Mouse (Mus musculus): Measurements from ENCODE around the gene Nthl1. TPM values are rescaled to one million over a fixed set of nuclear protein-coding genes. Genes with fewer than 3 reads are reported as not detected.

The Nthl1 gene
- 20.0 TPM in 2 replicates for polyA plus RNA-seq (2014; fragmentation: Nextera tagmentation; extraction: Ambion mirVana)

DNA sequence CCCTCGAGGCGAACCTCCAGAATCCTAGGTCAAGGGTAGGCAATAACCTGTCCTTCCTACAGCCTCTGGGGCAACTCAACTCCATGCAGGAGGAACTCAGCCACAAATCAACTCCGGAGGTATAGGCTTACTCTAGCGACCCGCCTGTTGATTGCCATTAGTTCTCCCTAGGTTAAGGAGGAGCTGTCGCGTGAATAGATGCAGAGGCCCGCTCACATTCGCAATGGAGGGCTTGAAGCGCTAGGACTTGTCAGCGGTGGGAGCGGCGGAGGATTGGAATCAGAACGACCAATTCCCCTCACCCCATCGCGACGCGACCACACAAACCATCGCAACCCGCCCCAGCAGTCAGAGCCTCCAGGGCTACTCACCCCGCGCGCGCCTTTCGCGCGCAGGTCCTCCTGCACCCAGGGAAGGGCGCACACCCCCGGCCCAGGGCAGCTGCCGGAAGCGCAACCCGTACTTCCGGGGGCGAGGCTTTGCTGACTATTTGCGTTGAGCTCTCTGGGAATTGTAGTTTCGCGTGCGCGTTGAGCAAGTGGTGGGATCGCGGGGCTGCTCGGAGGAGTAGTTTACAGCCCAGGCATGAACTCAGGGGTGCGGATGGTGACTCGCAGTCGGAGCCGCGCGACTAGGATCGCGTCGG lies at the start of gene Nthl1, which contains the start of gene Tsc2:
Gene Nthl1, plus strand, starts transcription at position 514 of the 646 bp plus-strand sequence.
Gene Tsc2, minus strand, starts transcription at position 464 of the 646 bp plus-strand sequence.
- no peaks in the 10 kb centered on the region for H3K36me3 ChIP-seq (ENCODE audit: control insufficient read depth, insufficient read depth, low read length)
- 2% methylated on average over 51 of the region's 51 CpGs for WGBS
- H3K27me3 ChIP-seq (ENCODE audit: control insufficient read depth, insufficient read depth, low read length): no peaks in the 10 kb centered on the region
- H3K9ac ChIP-seq (ENCODE audit: low read length): peak within 1 kb of the TSS; percentile 83
- H3K27ac ChIP-seq (ENCODE audit: low read depth, low read length): 0 out of 2 replicates have a peak within 1 kb of the TSS, but pooled peaks have one; percentile 5
- peak within 1 kb of the TSS; percentile 72 for H3K4me3 ChIP-seq (ENCODE audit: low read depth, low read length)
- H3K4me1 ChIP-seq (replicated peaks; ENCODE audit: control insufficient read depth, insufficient read depth, low read length): peaks cover 15% of the 10 kb centered on the region; the same call in 1 of the 2 replicates
- peak; percentile 90 for ATAC-seq (replicated peaks; ENCODE audit: low FRiP score)
- peak within 1 kb of the TSS; percentile 81 for H3K4me2 ChIP-seq (ENCODE audit: low read depth, low read length, severe bottlenecking)
- no peaks in the 10 kb centered on the region for H3K9me3 ChIP-seq (ENCODE audit: control insufficient read depth, low read length)
- DNase-seq (ENCODE audit: low spot score): peak; percentile 93

DNA sequence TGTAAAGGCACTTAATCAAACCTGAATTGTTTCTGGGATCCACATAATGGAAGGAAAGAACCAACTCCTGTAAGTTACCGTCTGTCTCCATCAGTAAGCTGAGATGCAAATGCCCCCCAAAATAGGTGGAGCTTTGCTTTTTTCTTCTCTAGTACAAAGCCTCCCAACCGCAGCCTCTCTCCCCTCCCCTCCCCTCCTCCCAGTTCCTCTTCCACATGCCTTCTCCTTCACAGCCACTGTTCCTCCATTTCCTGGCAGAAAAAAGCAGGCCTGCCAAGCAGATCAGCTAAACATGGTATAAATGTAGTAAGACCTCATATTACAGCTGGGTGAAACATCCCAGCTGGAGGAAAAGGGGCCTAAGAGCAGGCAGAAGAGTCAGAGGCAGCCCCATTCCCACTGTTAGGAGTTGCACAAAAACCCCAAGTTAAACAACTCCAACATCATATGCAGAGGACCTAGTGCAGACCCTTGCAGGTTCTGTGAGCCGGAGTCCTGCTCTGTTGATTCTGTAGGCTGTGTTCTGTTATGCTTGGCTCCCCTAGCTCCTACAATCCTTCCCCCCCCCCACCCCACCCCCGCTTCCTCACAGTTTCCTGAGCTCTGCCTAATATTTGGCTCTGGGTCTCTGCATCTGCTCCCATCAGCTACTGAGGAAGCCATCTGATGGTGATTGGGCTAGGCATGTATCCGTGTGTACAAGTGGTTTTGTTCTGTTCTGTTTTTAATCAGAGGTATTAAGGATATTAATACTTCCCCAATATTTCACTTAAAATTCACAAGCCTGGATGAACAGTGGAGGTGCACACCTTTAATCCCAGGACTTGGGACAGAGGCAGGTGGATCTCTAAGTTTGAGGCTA lies 48.6 kb upstream of the Nthl1 start:
- no peak for ATAC-seq (replicated peaks; ENCODE audit: low FRiP score)
- WGBS: 79% methylated on average over 5 of the region's 5 CpGs
- H3K9me3 ChIP-seq (ENCODE audit: control insufficient read depth, low read length): no peaks in the 10 kb centered on the region
- H3K4me1 ChIP-seq (replicated peaks; ENCODE audit: control insufficient read depth, insufficient read depth, low read length): no peaks in the 10 kb centered on the region
- no peak overlapping the region for H3K9ac ChIP-seq (ENCODE audit: low read length)
- H3K36me3 ChIP-seq (ENCODE audit: control insufficient read depth, insufficient read depth, low read length): peaks cover 11% of the 10 kb centered on the region
- H3K4me3 ChIP-seq (ENCODE audit: low read depth, low read length): no peak overlapping the region
- no peak overlapping the region for H3K4me2 ChIP-seq (ENCODE audit: low read depth, low read length, severe bottlenecking)
- no peak overlapping the region for H3K27ac ChIP-seq (ENCODE audit: low read depth, low read length)
- no peak for DNase-seq (ENCODE audit: low spot score)
- H3K27me3 ChIP-seq (ENCODE audit: control insufficient read depth, insufficient read depth, low read length): no peaks in the 10 kb centered on the region

DNA sequence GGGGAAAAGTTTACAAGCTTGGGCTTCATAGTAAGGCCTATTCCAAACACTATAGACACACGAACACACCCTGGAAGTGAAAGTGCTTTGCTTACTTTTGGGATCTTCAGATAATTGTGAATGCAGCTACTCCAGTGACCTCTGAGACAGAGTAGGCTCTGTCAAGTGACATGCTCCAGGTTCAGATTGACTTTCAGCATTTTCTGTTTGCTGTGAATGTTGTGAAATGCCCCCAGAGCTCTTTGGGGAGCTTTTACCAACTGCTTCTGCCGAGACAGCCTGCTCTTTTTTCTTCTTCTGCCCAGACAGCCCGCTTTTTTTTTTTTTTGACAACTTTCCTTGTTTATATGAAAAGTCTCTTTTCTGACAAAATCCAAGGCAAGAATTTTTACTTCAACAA lies 48.0 kb upstream of the Nthl1 start:
- no peaks in the 10 kb centered on the region for H3K4me1 ChIP-seq (replicated peaks; ENCODE audit: control insufficient read depth, insufficient read depth, low read length)
- peaks cover 11% of the 10 kb centered on the region for H3K36me3 ChIP-seq (ENCODE audit: control insufficient read depth, insufficient read depth, low read length)

GRCm38 (mm10) chr17:24586532-24586931 lies 45.9 kb upstream of the Nthl1 start:
- H3K4me2 ChIP-seq (ENCODE audit: low read depth, low read length, severe bottlenecking): no peak overlapping the region
- no peaks in the 10 kb centered on the region for H3K27me3 ChIP-seq (ENCODE audit: control insufficient read depth, insufficient read depth, low read length)
- DNase-seq (ENCODE audit: low spot score) (no peak), ATAC-seq (replicated peaks; ENCODE audit: low FRiP score) (no peak)
- no peak overlapping the region for H3K27ac ChIP-seq (ENCODE audit: low read depth, low read length)
- WGBS: 96% methylated on average over 4 of the region's 4 CpGs
- no peaks in the 10 kb centered on the region for H3K9me3 ChIP-seq (ENCODE audit: control insufficient read depth, low read length)
- H3K4me1 ChIP-seq (replicated peaks; ENCODE audit: control insufficient read depth, insufficient read depth, low read length): no peaks in the 10 kb centered on the region
- H3K4me3 ChIP-seq (ENCODE audit: low read depth, low read length): no peak overlapping the region
- H3K9ac ChIP-seq (ENCODE audit: low read length): no peak overlapping the region
- H3K36me3 ChIP-seq (ENCODE audit: control insufficient read depth, insufficient read depth, low read length): peaks cover 11% of the 10 kb centered on the region

More for the DNA sequence above, 48.0 kb upstream of the Nthl1 start:
- no peak overlapping the region for H3K9ac ChIP-seq (ENCODE audit: low read length)
- no peak overlapping the region for H3K4me3 ChIP-seq (ENCODE audit: low read depth, low read length)
- H3K4me2 ChIP-seq (ENCODE audit: low read depth, low read length, severe bottlenecking): no peak overlapping the region
- no peaks in the 10 kb centered on the region for H3K9me3 ChIP-seq (ENCODE audit: control insufficient read depth, low read length)
- 85% methylated on average over 3 of the region's 3 CpGs for WGBS
- no peak overlapping the region for H3K27ac ChIP-seq (ENCODE audit: low read depth, low read length)
- DNase-seq (ENCODE audit: low spot score) (no peak), ATAC-seq (replicated peaks; ENCODE audit: low FRiP score) (no peak)
- H3K27me3 ChIP-seq (ENCODE audit: control insufficient read depth, insufficient read depth, low read length): no peaks in the 10 kb centered on the region

DNA sequence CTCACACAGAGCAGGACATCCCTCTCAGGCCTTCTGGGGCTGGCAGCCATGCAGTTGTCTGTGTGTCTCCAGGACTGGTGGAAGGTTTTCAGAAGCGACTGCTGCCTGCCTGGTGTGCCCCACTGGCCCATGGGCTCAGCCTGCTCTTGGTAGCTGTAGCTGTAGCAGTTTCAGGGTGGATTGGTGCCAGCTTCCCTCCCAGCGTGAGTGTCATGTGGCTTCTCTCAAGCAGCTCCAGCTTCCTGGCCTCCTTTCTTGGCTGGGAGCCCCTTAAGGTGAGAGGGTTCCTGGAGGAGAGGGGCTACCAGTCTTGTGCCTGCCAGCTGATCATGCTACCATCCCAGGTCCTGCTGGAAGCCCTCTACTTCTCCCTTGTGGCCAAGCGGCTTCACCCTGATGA lies 41.5 kb upstream of the Nthl1 start:
- no peak for ATAC-seq (replicated peaks; ENCODE audit: low FRiP score)
- H3K4me2 ChIP-seq (ENCODE audit: low read depth, low read length, severe bottlenecking): no peak overlapping the region
- no peaks in the 10 kb centered on the region for H3K4me1 ChIP-seq (replicated peaks; ENCODE audit: control insufficient read depth, insufficient read depth, low read length)
- 85% methylated on average over 3 of the region's 3 CpGs for WGBS
- H3K4me3 ChIP-seq (ENCODE audit: low read depth, low read length): no peak overlapping the region
- H3K9me3 ChIP-seq (ENCODE audit: control insufficient read depth, low read length): no peaks in the 10 kb centered on the region
- peaks cover 12% of the 10 kb centered on the region for H3K36me3 ChIP-seq (ENCODE audit: control insufficient read depth, insufficient read depth, low read length)
- no peak overlapping the region for H3K27ac ChIP-seq (ENCODE audit: low read depth, low read length)
- no peak for DNase-seq (ENCODE audit: low spot score)
- no peaks in the 10 kb centered on the region for H3K27me3 ChIP-seq (ENCODE audit: control insufficient read depth, insufficient read depth, low read length)
- H3K9ac ChIP-seq (ENCODE audit: low read length): no peak overlapping the region

DNA sequence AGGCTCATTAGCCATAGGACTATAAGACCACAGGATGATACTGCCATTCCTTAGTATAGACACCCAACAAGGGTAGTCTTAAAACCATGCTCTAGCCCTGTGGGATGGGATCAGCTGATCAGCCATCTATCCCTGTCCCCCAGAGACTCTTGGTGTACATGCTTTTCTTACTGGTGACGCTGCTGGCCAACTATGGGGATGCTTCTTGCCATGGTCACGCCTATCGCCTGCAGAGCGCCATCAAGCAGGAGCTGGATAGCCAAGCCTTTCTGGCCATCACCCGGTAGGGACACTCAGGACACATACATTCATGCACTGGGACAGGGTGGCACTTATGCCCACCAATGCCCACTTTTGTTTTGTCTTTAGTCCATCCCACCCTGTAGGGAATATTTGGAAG lies 40.8 kb upstream of the Nthl1 start:
- Histone ChIP-seq H3K9ac (ENCODE audit: low read length) (no peak overlapping the region), H3K4me2 (ENCODE audit: low read depth, low read length, severe bottlenecking) (no peak overlapping the region), H3K9me3 (ENCODE audit: control insufficient read depth, low read length) (no peaks in the 10 kb centered on the region), H3K4me3 (ENCODE audit: low read depth, low read length) (no peak overlapping the region), H3K27ac (ENCODE audit: low read depth, low read length) (no peak overlapping the region), H3K27me3 (ENCODE audit: control insufficient read depth, insufficient read depth, low read length) (no peaks in the 10 kb centered on the region), H3K4me1 (replicated peaks; ENCODE audit: control insufficient read depth, insufficient read depth, low read length) (no peaks in the 10 kb centered on the region), H3K36me3 (ENCODE audit: control insufficient read depth, insufficient read depth, low read length) (peaks cover 8% of the 10 kb centered on the region; the same call in 1 of the 2 replicates)
- WGBS: 97% methylated on average over 5 of the region's 5 CpGs
- DNase-seq (ENCODE audit: low spot score) (no peak), ATAC-seq (replicated peaks; ENCODE audit: low FRiP score) (no peak)

DNA sequence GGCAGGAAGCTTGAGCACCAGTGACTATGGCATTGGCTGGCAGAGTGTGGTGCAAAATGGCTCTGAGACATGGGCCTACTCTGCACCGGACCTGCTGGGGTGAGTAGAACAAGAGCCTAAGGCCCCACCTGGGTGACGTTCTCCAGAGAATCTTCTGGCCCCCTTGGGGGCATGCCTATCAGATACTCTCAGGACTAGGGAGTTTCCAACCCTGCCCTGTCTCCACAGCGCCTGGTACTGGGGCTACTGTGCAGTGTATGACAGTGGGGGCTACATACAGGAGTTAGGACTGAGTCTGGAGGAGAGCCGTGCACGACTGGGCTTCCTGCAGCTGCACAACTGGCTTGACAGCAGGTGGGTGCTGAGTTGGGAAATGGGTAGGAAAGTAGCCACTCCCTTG lies 39.2 kb upstream of the Nthl1 start:
- Histone ChIP-seq H3K9me3 (ENCODE audit: control insufficient read depth, low read length) (no peaks in the 10 kb centered on the region), H3K36me3 (ENCODE audit: control insufficient read depth, insufficient read depth, low read length) (peaks cover 4% of the 10 kb centered on the region; the same call in 1 of the 2 replicates), H3K4me1 (replicated peaks; ENCODE audit: control insufficient read depth, insufficient read depth, low read length) (no peaks in the 10 kb centered on the region), H3K4me2 (ENCODE audit: low read depth, low read length, severe bottlenecking) (no peak overlapping the region), H3K27ac (ENCODE audit: low read depth, low read length) (no peak overlapping the region), H3K27me3 (ENCODE audit: control insufficient read depth, insufficient read depth, low read length) (no peaks in the 10 kb centered on the region), H3K4me3 (ENCODE audit: low read depth, low read length) (no peak overlapping the region), H3K9ac (ENCODE audit: low read length) (no peak overlapping the region)
- 88% methylated on average over 5 of the region's 5 CpGs for WGBS
- ATAC-seq (replicated peaks; ENCODE audit: low FRiP score): no peak
- no peak for DNase-seq (ENCODE audit: low spot score)

DNA sequence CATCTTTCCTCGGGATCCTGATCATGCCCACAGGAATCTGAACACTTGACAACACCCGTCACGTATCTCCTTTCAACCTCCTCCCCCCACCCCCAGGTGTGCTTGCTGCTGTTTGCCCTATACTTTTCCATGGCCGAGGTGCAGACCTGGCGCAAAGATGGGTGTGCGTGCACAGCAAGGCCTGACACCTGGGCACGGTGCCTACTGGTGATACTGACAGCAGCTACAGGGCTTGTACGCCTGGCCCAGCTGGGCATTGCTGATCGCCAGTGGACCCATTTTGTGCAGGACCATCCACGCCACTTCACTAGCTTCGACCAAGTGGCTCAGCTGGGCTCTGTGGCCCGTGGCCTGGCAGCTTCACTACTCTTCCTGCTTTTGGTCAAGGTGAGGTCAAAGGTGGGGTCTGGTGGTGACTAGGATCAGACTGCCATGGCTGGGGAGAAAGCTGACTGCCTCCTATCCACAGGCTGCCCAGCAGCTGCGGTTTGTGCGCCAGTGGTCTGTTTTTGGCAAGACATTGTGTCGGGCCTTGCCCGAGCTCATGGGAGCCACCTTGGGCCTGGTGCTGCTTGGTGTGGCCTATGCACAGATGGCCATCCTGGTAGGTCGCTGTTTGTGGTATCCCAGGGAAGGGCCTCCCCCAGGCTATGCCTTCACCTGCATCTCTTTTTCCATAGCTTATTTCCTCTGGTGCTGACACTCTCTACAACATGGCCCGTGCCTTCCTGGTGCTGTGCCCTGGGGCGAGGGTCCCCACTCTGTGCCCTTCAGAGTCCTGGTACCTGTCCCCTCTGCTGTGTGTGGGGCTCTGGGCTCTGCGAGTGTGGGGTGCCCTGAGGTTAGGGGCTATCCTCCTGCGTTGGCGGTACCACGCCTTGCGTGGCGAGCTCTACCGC lies 38.2 kb upstream of the Nthl1 start:
- Histone ChIP-seq H3K27ac (ENCODE audit: low read depth, low read length) (no peak overlapping the region), H3K4me3 (ENCODE audit: low read depth, low read length) (no peak overlapping the region), H3K4me2 (ENCODE audit: low read depth, low read length, severe bottlenecking) (no peak overlapping the region), H3K4me1 (replicated peaks; ENCODE audit: control insufficient read depth, insufficient read depth, low read length) (no peaks in the 10 kb centered on the region), H3K9ac (ENCODE audit: low read length) (no peak overlapping the region), H3K27me3 (ENCODE audit: control insufficient read depth, insufficient read depth, low read length) (no peaks in the 10 kb centered on the region), H3K9me3 (ENCODE audit: control insufficient read depth, low read length) (no peaks in the 10 kb centered on the region), H3K36me3 (ENCODE audit: control insufficient read depth, insufficient read depth, low read length) (peaks cover 4% of the 10 kb centered on the region; the same call in 1 of the 2 replicates)
- DNase-seq (ENCODE audit: low spot score) (no peak), ATAC-seq (replicated peaks; ENCODE audit: low FRiP score) (no peak)
- WGBS: 96% methylated on average over 26 of the region's 26 CpGs

All from forebrain, embryonic 11.5 days (tissue).